Mouse (Mus musculus) heart, embryonic 14.5 days (tissue): ENCODE results near the gene Cdh13. TPM values are rescaled to one million over a fixed set of nuclear protein-coding genes. Genes with fewer than 3 reads are reported as not detected.

Experiments
- ATAC-seq: fragments of 200-750 bp; cut with Nextera tagmentation; 2 replicates; pipeline ENCODE4 v1.8.0; 2017; ENCODE audit warnings: low read depth, moderate TSS enrichment; ENCODE audit not compliant: insufficient number of reproducible peaks, insufficient read depth, low FRiP score
- H3K27ac ChIP-seq, 2 experiments: fragments of 200-500 bp in 1 of 2; fragments of 300-500 bp in 1 of 2; sonication (generic) in 1 of 2; replicated peaks in 1 of 2; 2 replicates each; pipeline ENCODE4 v1.5.1; 2012 to 2014; ENCODE audit warnings: low read depth in 2 of 2, low read length in 2 of 2, control low read depth in 1 of 2, mild to moderate bottlenecking in 1 of 2, mixed read lengths in 1 of 2; ENCODE audit not compliant: control insufficient read depth in 1 of 2, insufficient read depth in 1 of 2
- H3K27me3 ChIP-seq: fragments of 300-500 bp; sonication (generic); 2 replicates; pipeline ENCODE4 v1.6.1; 2014; ENCODE audit warnings: mild to moderate bottlenecking, low read length, control low read depth; ENCODE audit not compliant: control insufficient read depth, insufficient read depth
- H3K36me3 ChIP-seq: fragments of 300-500 bp; sonication (generic); 2 replicates; pipeline ENCODE4 v1.6.1; 2014; ENCODE audit warnings: mild to moderate bottlenecking, control low read depth, low read length, mixed read lengths; ENCODE audit not compliant: control insufficient read depth, insufficient read depth
- H3K4me1 ChIP-seq, 2 experiments: fragments of 200-500 bp in 1 of 2; fragments of 300-500 bp in 1 of 2; sonication (generic) in 1 of 2; 2 replicates each; pipeline ENCODE4 v1.6.1; 2012 to 2014; ENCODE audit warnings: low read length in 2 of 2, control low read depth in 1 of 2, mixed read lengths in 1 of 2; ENCODE audit not compliant: control insufficient read depth in 2 of 2, insufficient read depth in 2 of 2
- H3K4me2 ChIP-seq: fragments of 300-500 bp; sonication (generic); 2 replicates; pipeline ENCODE4 v1.6.1; 2014; ENCODE audit warnings: mild to moderate bottlenecking, low read length
- H3K4me3 ChIP-seq, 2 experiments: fragments of 200-500 bp in 1 of 2; fragments of 300-500 bp in 1 of 2; sonication (generic) in 1 of 2; 2 replicates each; pipeline ENCODE4 v1.5.1; 2012 to 2014; ENCODE audit warnings: low read length in 2 of 2, mild to moderate bottlenecking in 2 of 2, control low read depth in 1 of 2, low read depth in 1 of 2, moderate library complexity in 1 of 2; ENCODE audit not compliant: control insufficient read depth in 1 of 2, insufficient read depth in 1 of 2
- H3K9ac ChIP-seq: fragments of 300-500 bp; sonication (generic); 2 replicates; pipeline ENCODE4 v1.6.1; 2014; ENCODE audit warnings: mild to moderate bottlenecking, low read length
- H3K9me3 ChIP-seq: fragments of 300-500 bp; sonication (generic); 2 replicates; pipeline ENCODE4 v1.6.1; 2016; ENCODE audit warnings: low read length, control low read depth; ENCODE audit not compliant: control insufficient read depth
- WGBS: fragments of 180-500 bp; shearing (Covaris S2); extraction: QIAGEN DNeasy Blood & Tissue Kit; methylation state at CpG from one replicate; pipeline ENCODE4 v1.1.7; 2014; 5-methylcytosine and 5-hydroxymethylcytosine counted together
- polyA plus RNA-seq: library from polyadenylated mRNA; unstranded; fragments of >200 nt; fragmentation: Nextera tagmentation; extraction: Ambion mirVana; gene quantifications from 2 replicates; pipeline ENCODE4 v1.2.1, GENCODE M21; 2014

Gene Cdh13
- polyA plus RNA-seq, 1 experiment from 2014 or later = 94.9 TPM

- no peak overlapping the region for H3K4me2 ChIP-seq
- H3K27me3 ChIP-seq = no peaks in the 10 kb centered on the region
- H3K27ac ChIP-seq = no peak overlapping the region
- WGBS = 85% methylated on average over 5 of the region's 5 CpGs
- H3K4me1 ChIP-seq = no peaks in the 10 kb centered on the region
- H3K9ac ChIP-seq = no peak overlapping the region
- no peak overlapping the region for H3K4me3 ChIP-seq
- H3K9me3 ChIP-seq = no peaks in the 10 kb centered on the region
- no peaks in the 10 kb centered on the region for H3K36me3 ChIP-seq
- no peak for ATAC-seq
These were observed 721.3 kb downstream of the Cdh13 start for GRCm38 (mm10) chr8:119004821-119005220.

DNA sequence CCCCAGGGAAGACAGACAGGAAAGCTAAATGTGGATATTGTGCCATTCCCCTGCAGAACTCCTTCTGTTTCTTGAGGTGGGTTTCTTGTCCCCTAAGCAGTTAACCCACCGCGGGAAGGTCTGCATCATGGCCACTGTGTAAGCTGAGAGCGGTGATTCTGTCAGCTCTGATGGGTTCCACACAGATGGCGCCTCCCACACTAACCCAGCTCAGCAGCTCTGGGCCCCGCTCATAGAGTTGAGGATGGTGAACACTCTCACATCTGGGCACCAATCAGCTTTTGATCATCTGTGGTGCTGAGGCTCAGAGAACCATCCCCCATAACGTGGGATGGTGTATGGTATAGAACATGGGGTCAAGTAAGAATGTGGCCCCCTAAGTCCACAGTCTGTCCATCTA, 735.1 kb downstream of the Cdh13 start:
- Histone ChIP-seq H3K9me3 (no peaks in the 10 kb centered on the region), H3K4me3 (no peak overlapping the region), H3K4me2 (no peak overlapping the region), H3K27me3 (no peaks in the 10 kb centered on the region), H3K9ac (no peak overlapping the region), H3K36me3 (no peaks in the 10 kb centered on the region), H3K27ac (no peak overlapping the region), H3K4me1 (peaks cover 0 to 5% of the 10 kb centered on the region in 2 experiments; a peak in 1 of 4 replicates)
- 78% methylated on average over 6 of the region's 6 CpGs for WGBS
- ATAC-seq = no peak

- WGBS = 72% methylated on average over 11 of the region's 11 CpGs
- no peaks in the 10 kb centered on the region for H3K36me3 ChIP-seq
- no peak overlapping the region for H3K27ac ChIP-seq
- peaks cover 0 to 5% of the 10 kb centered on the region in 2 experiments; a peak in 1 of 4 replicates for H3K4me1 ChIP-seq
- H3K4me3 ChIP-seq = no peak overlapping the region
- no peak overlapping the region for H3K9ac ChIP-seq
- no peaks in the 10 kb centered on the region for H3K27me3 ChIP-seq
- H3K4me2 ChIP-seq = no peak overlapping the region
- H3K9me3 ChIP-seq = no peaks in the 10 kb centered on the region
- no peak for ATAC-seq
These were observed 737.2 kb downstream of the Cdh13 start for GRCm38 (mm10) chr8:119020781-119021180.

DNA sequence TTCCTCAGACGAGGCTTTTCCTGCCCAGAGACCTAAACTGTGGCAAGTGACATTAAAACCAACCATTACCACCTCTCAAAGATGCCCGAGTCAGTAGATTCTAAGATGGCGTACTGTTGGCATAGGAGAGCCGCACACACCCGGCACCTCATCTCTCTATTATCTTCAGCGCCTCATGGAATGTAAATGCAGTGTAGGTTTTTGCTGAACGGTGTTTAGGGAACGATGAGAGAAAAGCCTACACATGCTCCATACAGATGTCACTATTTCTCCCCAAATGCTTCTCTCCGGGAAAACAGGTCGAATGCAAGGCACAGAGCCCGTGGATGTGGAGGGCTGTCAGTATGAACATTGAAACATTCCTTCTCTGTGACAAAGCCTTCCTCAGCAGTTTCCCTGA, 737.9 kb downstream of the Cdh13 start:
- WGBS = 89% methylated on average over 11 of the region's 11 CpGs
- Histone ChIP-seq H3K27ac (no peak overlapping the region), H3K9me3 (no peaks in the 10 kb centered on the region), H3K4me2 (no peak overlapping the region), H3K4me3 (no peak overlapping the region), H3K9ac (no peak overlapping the region), H3K4me1 (peaks cover 0 to 5% of the 10 kb centered on the region in 2 experiments; a peak in 1 of 4 replicates), H3K36me3 (no peaks in the 10 kb centered on the region), H3K27me3 (no peaks in the 10 kb centered on the region)
- no peak for ATAC-seq

DNA sequence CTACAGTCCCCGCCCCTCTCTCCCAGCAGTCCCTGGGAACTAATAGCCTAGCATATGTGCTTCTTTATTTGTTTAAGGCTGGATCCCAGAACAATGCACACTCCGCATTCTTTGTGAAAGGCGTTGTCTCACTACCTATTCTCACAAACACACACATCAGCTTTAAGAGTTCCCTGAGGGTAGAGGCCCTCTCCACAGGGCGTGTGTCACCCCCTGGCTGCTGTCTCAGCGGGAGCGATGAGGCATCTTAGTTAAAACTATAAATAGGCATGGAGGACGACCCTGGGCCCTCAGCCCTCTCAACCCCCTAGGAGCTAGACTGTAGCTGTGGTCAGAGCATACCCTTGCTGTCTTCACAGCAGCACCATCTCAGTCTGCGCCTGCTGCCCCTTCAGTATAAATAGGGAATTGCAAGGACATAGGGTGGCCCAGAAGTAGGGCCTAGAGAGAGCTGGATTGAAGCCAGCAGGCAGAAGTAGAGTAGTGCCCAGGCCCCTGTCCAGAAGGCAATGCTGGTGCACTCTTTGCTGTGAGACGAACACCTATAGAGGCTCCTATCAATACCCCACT, 738.9 kb downstream of the Cdh13 start:
- H3K36me3 ChIP-seq = no peaks in the 10 kb centered on the region
- no peak overlapping the region for H3K4me2 ChIP-seq
- no peaks in the 10 kb centered on the region for H3K27me3 ChIP-seq
- H3K27ac ChIP-seq = no peak overlapping the region
- 46% methylated on average over 9 of the region's 9 CpGs for WGBS
- no peaks in the 10 kb centered on the region for H3K9me3 ChIP-seq
- no peak overlapping the region for H3K9ac ChIP-seq
- H3K4me1 ChIP-seq = peaks cover 0 to 5% of the 10 kb centered on the region in 2 experiments; a peak in 1 of 4 replicates
- ATAC-seq = no peak; the same call in 1 of the 2 replicates
- no peak overlapping the region for H3K4me3 ChIP-seq

DNA sequence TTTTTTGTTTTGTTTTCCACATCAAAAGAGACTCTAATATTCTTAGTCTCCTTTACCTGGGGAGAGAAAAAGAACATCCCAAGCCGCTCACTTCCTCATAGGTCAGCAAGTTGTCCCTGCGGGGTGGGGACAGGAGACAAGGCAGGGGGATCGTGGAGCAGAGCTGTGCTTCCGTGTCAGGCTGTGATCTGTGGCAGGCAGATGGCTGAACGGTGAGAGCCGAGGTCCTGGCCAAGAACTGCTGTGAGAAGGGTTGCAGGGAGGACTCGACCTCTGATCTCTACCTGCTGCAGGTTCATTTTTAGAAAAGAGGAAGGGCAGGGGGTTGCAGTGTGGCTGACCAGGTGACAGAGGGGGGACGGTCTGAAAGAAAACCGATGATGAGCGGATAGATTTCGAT, 749.9 kb downstream of the Cdh13 start:
- no peaks in the 10 kb centered on the region for H3K4me1 ChIP-seq
- H3K27ac ChIP-seq = no peak overlapping the region
- no peak overlapping the region for H3K9ac ChIP-seq
- no peak for ATAC-seq
- H3K9me3 ChIP-seq = peaks cover 8% of the 10 kb centered on the region; the same call in 1 of the 2 replicates
- 85% methylated on average over 11 of the region's 11 CpGs for WGBS
- no peak overlapping the region for H3K4me2 ChIP-seq
- no peaks in the 10 kb centered on the region for H3K36me3 ChIP-seq
- no peaks in the 10 kb centered on the region for H3K27me3 ChIP-seq
- no peak overlapping the region for H3K4me3 ChIP-seq

- no peaks in the 10 kb centered on the region for H3K27me3 ChIP-seq
- no peak overlapping the region for H3K27ac ChIP-seq
- no peak overlapping the region for H3K4me2 ChIP-seq
- H3K4me1 ChIP-seq = no peaks in the 10 kb centered on the region
- H3K9ac ChIP-seq = no peak overlapping the region
- 80% methylated on average over 3 of the region's 3 CpGs for WGBS
- no peak for ATAC-seq
- H3K4me3 ChIP-seq = no peak overlapping the region
- no peaks in the 10 kb centered on the region for H3K36me3 ChIP-seq
- peaks cover 8% of the 10 kb centered on the region; the same call in 1 of the 2 replicates for H3K9me3 ChIP-seq
These were observed 750.5 kb downstream of the Cdh13 start for GRCm38 (mm10) chr8:119034037-119034436.

- no peaks in the 10 kb centered on the region for H3K27me3 ChIP-seq
- no peak for ATAC-seq
- no peak overlapping the region for H3K27ac ChIP-seq
- no peaks in the 10 kb centered on the region for H3K36me3 ChIP-seq
- 0 out of 2 replicates have a peak, but pooled peaks cover 7% of the 10 kb centered on the region for H3K9me3 ChIP-seq
- H3K4me1 ChIP-seq = no peaks in the 10 kb centered on the region
- H3K4me2 ChIP-seq = no peak overlapping the region
- no peak overlapping the region for H3K4me3 ChIP-seq
- WGBS = 77% methylated on average over 7 of the region's 7 CpGs
- H3K9ac ChIP-seq = no peak overlapping the region
These were observed 751.6 kb downstream of the Cdh13 start for GRCm38 (mm10) chr8:119035126-119035525.
